Mouse (Mus musculus) heart, postnatal 0 days (tissue): Measurements from ENCODE around the gene Erp29. TPM values are rescaled to one million over a fixed set of nuclear protein-coding genes. Genes with fewer than 3 reads are reported as not detected.
A peak's percentile ranks its signal among the peaks of the same experiment; 100 is the strongest.
"Not testable (repeated sequence)": the region's sequence is repeated elsewhere in the genome, so short reads cannot be mapped to it uniquely, and the experiment has no call there.

ENCODE experiments used
- ATAC-seq: fragments of 200-750 bp; cut with Nextera tagmentation; 2 replicates; pipeline ENCODE4 v1.8.0; 2017; ENCODE audit warnings: low read depth, moderate number of reproducible peaks, moderate library complexity; ENCODE audit not compliant: insufficient read depth
- DNase-seq: peaks from one replicate; pipeline ENCODE4 v3.0.0-alpha.2; 2016; ENCODE audit warnings: low spot score
- H3K27ac ChIP-seq: fragments of 300-500 bp; sonication (generic); 2 replicates; pipeline ENCODE4 v1.5.1; 2014; ENCODE audit warnings: low read depth, mild to moderate bottlenecking
- H3K27me3 ChIP-seq: fragments of 300-500 bp; sonication (generic); 2 replicates; pipeline ENCODE4 v1.6.1; 2014; ENCODE audit warnings: low read length, mixed read lengths; ENCODE audit not compliant: control insufficient read depth, insufficient read depth
- H3K36me3 ChIP-seq: fragments of 300-500 bp; sonication (generic); replicated peaks from 2 replicates; pipeline ENCODE4 v1.6.1; 2014; ENCODE audit warnings: low read length, mixed read lengths; ENCODE audit not compliant: control insufficient read depth, insufficient read depth
- H3K4me1 ChIP-seq: fragments of 300-500 bp; sonication (generic); 2 replicates; pipeline ENCODE4 v1.6.1; 2014; ENCODE audit warnings: antibody characterized with exemption; ENCODE audit not compliant: control insufficient read depth, insufficient read depth
- H3K4me2 ChIP-seq: fragments of 300-500 bp; sonication (generic); 2 replicates; pipeline ENCODE4 v1.6.1; 2014; ENCODE audit warnings: low read depth, mild to moderate bottlenecking, low read length, moderate library complexity
- H3K4me3 ChIP-seq: fragments of 300-500 bp; sonication (generic); 2 replicates; pipeline ENCODE4 v1.5.1; 2014; ENCODE audit warnings: low read depth, low read length
- H3K9ac ChIP-seq: fragments of 300-500 bp; sonication (generic); replicated peaks from 2 replicates; pipeline ENCODE4 v1.6.1; 2014; ENCODE audit warnings: low read depth, low read length, mixed read lengths
- H3K9me3 ChIP-seq: fragments of 300-500 bp; sonication (generic); replicated peaks from 2 replicates; pipeline ENCODE4 v1.6.1; 2016; ENCODE audit warnings: low read length; ENCODE audit not compliant: control insufficient read depth
- CTCF ChIP-seq: IDR thresholded peaks from 2 replicates; pipeline ENCODE4 v1.5.1; 2016; ENCODE audit warnings: antibody characterized with exemption, control low read depth, low read depth
- EP300 ChIP-seq: IDR thresholded peaks from 2 replicates; pipeline ENCODE4 v1.6.1; 2016; ENCODE audit warnings: antibody characterized with exemption, low read depth
- WGBS: fragments of 180-500 bp; shearing (Covaris S2); extraction: QIAGEN DNeasy Blood & Tissue Kit; methylation state at CpG from one replicate; pipeline ENCODE4 v1.1.7; 2014; 5-methylcytosine and 5-hydroxymethylcytosine counted together
- polyA plus RNA-seq: library from polyadenylated mRNA; unstranded; fragments of >200 nt; fragmentation: Nextera tagmentation; extraction: Ambion mirVana; gene quantifications from 2 replicates; pipeline ENCODE4 v1.2.1, GENCODE M21; 2015
- total RNA-seq: library from RNA; depleted of rRNA; stranded (reverse); fragments of >200 nt; gene quantifications from 2 replicates; pipeline ENCODE4 v1.2.3, GENCODE M21; 2014; ENCODE audit warnings: low replicate concordance; rRNA removed

Erp29 gene
- total RNA-seq (32.5 and 55.4 TPM in 2 replicates), polyA plus RNA-seq (89.3 and 96.5 TPM in 2 replicates)

DNA sequence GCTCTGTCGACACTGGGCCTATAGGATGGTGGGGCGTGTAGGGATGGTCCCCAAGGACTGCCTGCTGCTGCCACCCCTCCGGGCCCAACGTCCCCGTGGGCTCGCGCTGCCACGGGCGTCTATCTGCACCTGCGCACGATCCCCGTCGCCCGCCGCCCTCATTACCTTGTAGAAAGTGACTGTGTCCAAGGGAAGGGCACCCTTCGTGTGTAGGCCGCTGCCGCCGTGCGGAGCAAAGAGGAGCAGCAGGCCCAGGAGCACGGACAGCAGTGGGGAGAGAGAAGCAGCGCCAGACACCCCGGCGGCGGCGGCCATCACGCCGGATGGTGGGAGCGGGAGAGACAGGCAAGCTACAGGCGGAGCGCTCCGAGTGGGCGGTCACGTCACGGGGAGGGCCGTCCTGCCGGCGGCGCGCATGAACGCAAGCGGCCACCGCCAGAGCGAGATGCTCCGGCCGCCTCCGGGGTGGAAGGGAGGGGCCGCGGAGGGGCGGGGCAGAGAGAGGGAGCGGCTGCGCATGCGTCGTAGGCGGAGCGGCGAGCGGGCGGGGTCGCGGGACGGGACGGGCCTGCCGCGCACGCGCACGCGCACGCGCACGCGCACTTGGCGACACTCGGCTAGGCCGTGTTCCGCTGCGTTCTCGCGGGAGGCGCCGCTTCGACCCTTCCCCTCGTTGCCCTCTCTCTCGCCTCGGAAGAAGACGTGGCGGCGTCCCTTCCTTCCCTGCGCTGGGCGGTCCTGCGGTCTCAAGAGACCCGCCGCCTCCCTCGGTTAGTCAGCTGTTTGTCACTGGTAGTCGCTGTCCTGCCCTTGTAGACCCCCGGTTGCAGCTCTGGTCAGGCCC, at the start of gene Erp29:
TSS of gene Erp29 (minus strand) at position 481 of the 844 bp plus-strand sequence.
- Histone ChIP-seq H3K9me3 (no peaks in the 10 kb centered on the region), H3K27me3 (no peaks in the 10 kb centered on the region), H3K36me3 (peaks cover 21% of the 10 kb centered on the region), H3K9ac (peak within 1 kb of the TSS; percentile 86), H3K4me3 (peak within 1 kb of the TSS; percentile 73), H3K4me1 (peaks cover 30% of the 10 kb centered on the region), H3K4me2 (peak within 1 kb of the TSS; percentile 94), H3K27ac (peak within 1 kb of the TSS; percentile 99)
- peak; percentile 92 for DNase-seq
- WGBS, result 1% methylated on average over 80 of the region's 97 CpGs
- no peak for TF ChIP-seq CTCF
- ATAC-seq, result peak; percentile 90

DNA sequence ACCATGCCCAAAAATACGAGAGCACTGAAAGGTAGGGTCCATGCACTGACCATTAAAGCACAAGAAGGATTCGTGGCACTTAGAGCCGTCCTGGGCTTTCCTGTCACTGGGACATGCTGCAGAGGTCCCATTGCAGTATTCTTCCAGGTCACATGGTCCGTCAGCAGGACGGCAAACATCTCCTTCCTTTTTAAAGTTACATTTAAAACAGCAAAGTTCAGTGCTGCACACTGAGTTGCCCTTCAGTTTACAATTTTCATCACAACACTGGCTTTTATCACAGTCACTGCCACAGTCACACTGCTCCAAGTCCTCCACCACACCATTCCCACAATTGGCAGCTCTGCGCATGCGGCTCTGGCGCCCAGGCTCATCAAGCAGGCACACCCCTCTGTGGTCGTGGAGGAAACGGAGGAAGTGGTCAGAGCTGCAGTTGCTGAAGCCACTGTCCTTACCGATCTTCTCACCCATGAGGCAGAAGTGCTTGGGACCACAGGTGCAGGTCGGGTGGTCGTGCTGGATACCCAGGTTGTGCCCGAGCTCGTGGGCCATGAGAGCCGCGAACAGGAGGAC, 49.2 kb upstream of the Erp29 start:
- not testable (repeated sequence) for H3K27ac ChIP-seq, ATAC-seq, H3K4me2 ChIP-seq, H3K4me1 ChIP-seq, H3K27me3 ChIP-seq, H3K9me3 ChIP-seq, H3K4me3 ChIP-seq, DNase-seq, H3K9ac ChIP-seq, H3K36me3 ChIP-seq
- 59% methylated on average over 10 of the region's 17 CpGs for WGBS

DNA sequence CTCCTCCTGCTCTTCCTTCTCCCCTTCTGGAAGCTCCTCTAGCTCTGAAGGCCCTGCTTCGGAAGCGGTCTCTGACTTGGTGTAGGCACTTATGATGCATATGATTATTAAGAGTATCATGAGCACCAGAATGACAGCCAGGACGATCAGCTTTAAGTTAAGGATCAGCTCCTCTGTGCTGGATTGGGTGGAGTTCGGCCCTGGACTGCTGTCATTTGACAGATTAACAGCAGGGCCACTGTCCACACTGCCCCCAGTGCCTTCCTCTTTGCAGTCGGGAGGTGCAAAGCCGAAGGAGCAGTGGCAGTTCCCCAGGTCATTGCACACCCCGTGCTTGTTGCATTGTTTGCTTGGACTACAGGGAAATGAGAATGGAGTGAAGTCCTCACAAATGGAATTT, 48.4 kb upstream of the Erp29 start:
- TF ChIP-seq EP300, result no peak
- TF ChIP-seq CTCF, result no peak
- Histone ChIP-seq H3K27ac (no peak overlapping the region), H3K4me1 (no peaks in the 10 kb centered on the region), H3K9me3 (no peaks in the 10 kb centered on the region), H3K4me2 (no peak overlapping the region), H3K4me3 (no peak overlapping the region), H3K36me3 (no peaks in the 10 kb centered on the region), H3K27me3 (no peaks in the 10 kb centered on the region), H3K9ac (no peak overlapping the region)
- ATAC-seq (no peak), DNase-seq (no peak)
- WGBS, result 53% methylated on average over 7 of the region's 7 CpGs

DNA sequence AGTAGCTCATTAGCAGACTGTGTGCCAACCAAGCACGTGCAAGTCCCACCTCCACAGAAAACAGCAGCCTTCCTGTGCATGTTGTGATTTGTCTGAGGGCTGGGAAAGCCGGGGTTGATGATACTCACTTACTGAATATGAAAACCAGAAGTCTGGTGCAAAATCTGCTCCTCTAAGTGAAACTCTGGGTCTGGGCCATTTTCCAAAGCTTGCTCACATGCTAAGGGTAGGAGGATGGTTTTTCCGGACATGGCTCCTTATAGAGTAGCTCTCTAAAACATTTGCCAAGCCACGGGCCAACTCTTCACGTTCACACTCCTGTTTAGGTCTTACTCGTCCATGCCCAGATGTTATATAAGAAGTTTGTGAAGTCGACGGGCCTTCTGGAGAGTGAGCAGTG, 41.0 kb upstream of the Erp29 start:
- 60% methylated on average over 8 of the region's 8 CpGs for WGBS
- Histone ChIP-seq H3K4me1 (no peaks in the 10 kb centered on the region), H3K9me3 (no peaks in the 10 kb centered on the region), H3K27me3 (no peaks in the 10 kb centered on the region), H3K4me2 (no peak overlapping the region), H3K27ac (no peak overlapping the region), H3K9ac (no peak overlapping the region), H3K4me3 (no peak overlapping the region), H3K36me3 (no peaks in the 10 kb centered on the region)
- ATAC-seq (no peak), DNase-seq (no peak)
- TF ChIP-seq CTCF (no peak), EP300 (no peak)

DNA sequence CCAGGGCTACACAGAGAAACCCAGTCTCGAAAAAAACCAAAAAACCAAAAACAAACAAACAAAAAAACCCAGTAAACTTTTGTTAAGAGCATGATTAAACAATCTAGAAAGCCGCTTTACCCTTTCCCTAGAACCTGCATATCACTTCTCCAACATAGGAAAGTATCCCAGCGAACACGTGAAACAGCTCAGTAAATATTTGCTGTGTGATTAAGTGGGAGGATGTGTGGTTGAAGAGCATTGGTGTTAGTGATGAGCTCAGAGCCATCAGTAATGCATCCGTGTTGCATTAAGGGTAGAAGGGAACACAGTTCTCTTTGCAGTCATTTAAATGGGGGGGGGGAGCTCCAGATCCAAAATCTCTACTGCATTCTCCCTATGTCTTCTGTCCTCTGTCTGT, 32.5 kb upstream of the Erp29 start:
- Histone ChIP-seq H3K27me3 (no peaks in the 10 kb centered on the region), H3K4me2 (no peak overlapping the region), H3K27ac (no peak overlapping the region), H3K4me1 (no peaks in the 10 kb centered on the region), H3K9me3 (no peaks in the 10 kb centered on the region), H3K4me3 (no peak overlapping the region), H3K36me3 (no peaks in the 10 kb centered on the region), H3K9ac (no peak overlapping the region)
- TF ChIP-seq EP300 (no peak), CTCF (no peak)
- WGBS, result 75% methylated on average over 5 of the region's 5 CpGs
- no peak for ATAC-seq
- no peak for DNase-seq

DNA sequence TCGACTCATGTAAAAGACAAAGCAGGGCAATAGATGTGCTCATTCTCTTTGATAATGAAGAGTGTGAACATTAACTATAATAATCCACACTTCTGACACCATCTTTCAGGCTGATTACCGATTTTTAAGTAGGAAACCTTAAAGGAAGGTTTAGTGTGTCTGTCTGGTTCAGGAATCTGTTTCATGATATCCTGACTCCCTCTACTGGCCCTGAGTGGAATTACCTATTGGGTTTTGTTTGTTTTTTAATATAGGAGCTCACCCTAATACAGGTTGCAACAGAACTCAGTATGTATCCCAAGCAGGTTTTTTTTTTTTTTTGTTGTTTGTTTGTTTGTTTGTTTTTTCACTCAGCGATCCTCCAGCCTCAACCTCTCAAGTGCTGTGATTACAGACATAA, 25.4 kb upstream of the Erp29 start:
- WGBS, result 32% methylated on average over 3 of the region's 3 CpGs
- DNase-seq (peak; percentile 69), ATAC-seq (no peak)

More for the DNA sequence above, 25.4 kb upstream of the Erp29 start:
- TF ChIP-seq EP300 (no peak), CTCF (peak; percentile 86)
- Histone ChIP-seq H3K4me2 (no peak overlapping the region), H3K4me3 (no peak overlapping the region), H3K9ac (no peak overlapping the region), H3K27ac (no peak overlapping the region), H3K36me3 (no peaks in the 10 kb centered on the region), H3K9me3 (no peaks in the 10 kb centered on the region), H3K27me3 (no peaks in the 10 kb centered on the region), H3K4me1 (no peaks in the 10 kb centered on the region)
